Mouse (Mus musculus) ES-Bruce4 (cell line): ENCODE data around the gene Zc2hc1b.

Source experiments
- CTCF ChIP-seq: IDR thresholded peaks from one replicate; pipeline ENCODE4 v1.8.1; 2011; ENCODE audit warnings: low read depth, low read length
- EP300 ChIP-seq: IDR thresholded peaks from 2 replicates; pipeline ENCODE4 v1.6.1; 2011; ENCODE audit warnings: low read depth, low read length; ENCODE audit not compliant: insufficient read depth
- POLR2A ChIP-seq: IDR thresholded peaks from one replicate; pipeline ENCODE4 v1.8.1; 2011; ENCODE audit warnings: low read length; ENCODE audit not compliant: insufficient read depth

GRCm38 (mm10) chr10:13199234-13199633 lies 21.4 kb upstream of the Zc2hc1b start:
- TF ChIP-seq CTCF = no peak
- no peak for TF ChIP-seq EP300
- TF ChIP-seq POLR2A = no peak
